Mouse (Mus musculus): ENCODE results near the gene Ift172. TPM values are rescaled to one million over a fixed set of nuclear protein-coding genes. Genes with fewer than 3 reads are reported as not detected.
A peak's percentile ranks its signal among the peaks of the same experiment; 100 is the strongest.

Ift172 gene
- total RNA-seq, 2 experiments from 2014 or later: 78.3 to 102 TPM

DNA sequence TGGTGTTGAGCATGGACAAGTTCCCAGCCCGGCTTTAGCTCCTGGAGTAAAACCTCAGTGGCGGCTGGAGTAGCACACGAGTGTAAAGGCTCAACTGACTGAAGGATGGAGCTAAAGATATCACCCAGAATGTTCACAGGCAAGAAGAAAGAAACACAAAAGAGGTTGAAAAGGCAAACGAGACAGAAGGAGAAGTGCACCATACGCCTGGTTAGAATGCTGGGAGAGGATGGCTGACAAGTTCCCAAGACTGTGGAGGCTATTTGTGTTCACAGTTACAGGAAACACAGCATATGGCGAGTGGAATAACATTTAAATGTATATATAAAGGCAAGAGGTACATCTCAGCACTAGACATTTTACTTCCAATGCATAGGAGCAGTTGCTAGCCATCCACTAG lies 17.9 kb downstream of the Ift172 start:
- intact Hi-C loops (cut with DNase I): no loop called here
- no peak for DNase-seq (ENCODE audit: low spot score in 2 of 2)

DNA sequence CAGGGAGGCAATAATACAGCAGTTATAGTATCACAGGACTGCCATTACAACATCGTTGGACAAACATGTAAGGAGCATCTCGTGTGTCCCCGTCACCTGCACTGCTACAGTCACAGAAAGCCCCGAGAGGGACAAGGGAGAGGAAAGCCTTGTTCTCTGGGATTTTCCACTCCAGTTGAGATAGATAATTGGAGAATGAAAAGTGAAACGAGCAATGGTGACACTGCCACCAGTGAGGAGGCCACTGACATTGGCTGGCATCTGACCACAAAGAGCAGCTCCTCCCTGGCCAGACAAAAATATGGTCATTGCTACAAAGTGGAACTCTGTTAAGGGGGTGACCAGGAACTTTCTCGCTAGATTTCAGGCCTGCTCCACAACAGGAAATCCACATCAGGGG lies 23.2 kb downstream of the Ift172 start:
- intact Hi-C loops (cut with DNase I): no loop called here
- no peak for DNase-seq (ENCODE audit: low spot score in 2 of 2)

DNA sequence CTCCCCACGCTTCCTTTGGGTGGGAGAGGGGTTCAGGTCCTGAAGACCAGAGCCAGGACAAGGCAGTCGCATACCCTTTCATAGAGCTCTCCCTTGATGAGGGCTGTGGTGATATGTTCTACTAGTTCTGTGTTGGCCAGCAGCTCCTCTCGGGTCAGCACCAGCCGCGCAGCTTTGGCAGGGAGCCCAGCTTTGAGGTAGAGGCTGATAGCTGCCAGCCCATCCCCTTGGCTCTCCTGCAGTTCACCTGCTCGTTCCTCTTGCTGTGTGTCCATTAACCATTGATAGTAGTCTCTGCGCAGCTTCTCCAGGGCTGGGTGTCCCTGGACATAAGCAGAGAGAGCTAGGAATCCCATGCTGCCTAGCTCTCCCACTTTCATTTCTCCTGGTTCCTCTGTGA lies 24.8 kb downstream of the Ift172 start:
- intact Hi-C loops (cut with DNase I): no loop called here
- DNase-seq (ENCODE audit: low spot score in 2 of 2): no peak

DNA sequence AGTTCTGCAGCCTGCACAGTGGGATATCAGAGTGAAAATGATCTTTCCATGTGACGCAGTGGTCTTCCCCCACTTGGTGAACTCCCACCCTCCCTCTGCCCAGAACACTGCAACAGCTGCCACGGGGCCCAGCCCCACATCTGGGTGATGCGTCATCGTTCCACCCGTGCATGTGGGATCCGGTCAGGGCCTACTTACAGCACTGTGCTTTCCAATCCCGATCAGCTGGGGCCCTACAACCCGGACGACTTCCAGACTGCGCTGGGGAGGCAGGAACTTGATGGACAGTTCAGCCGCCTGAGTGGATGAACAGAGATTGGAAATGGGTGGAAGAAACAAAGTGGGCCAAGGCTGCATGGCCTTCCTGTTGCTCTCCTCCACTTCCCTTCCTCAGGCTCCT lies 33.3 kb downstream of the Ift172 start:
- no peak for DNase-seq (ENCODE audit: low spot score in 2 of 2)
- intact Hi-C loops (cut with DNase I): no loop called here

DNA sequence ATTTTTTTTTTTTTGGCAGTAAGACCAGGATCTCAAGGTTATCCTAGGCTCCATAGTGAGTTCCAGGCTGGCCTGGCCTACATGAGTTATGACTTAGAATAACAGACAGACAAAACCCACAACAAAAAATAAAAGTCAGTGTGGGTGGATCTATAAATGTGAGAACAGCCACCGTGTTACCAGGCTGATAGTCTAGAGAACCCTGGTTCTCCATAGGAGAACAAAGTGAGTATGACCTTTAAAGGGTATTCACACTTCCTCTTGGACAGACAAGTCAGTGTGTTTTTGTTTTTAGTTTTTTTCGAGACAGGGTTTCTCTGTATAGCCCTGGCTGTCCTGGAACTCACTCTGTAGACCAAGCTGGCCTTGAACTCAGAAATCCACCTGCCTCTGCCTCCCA lies 34.9 kb downstream of the Ift172 start:
- intact Hi-C loops (cut with DNase I): no loop called here
- DNase-seq (ENCODE audit: low spot score in 2 of 2): no peak

DNA sequence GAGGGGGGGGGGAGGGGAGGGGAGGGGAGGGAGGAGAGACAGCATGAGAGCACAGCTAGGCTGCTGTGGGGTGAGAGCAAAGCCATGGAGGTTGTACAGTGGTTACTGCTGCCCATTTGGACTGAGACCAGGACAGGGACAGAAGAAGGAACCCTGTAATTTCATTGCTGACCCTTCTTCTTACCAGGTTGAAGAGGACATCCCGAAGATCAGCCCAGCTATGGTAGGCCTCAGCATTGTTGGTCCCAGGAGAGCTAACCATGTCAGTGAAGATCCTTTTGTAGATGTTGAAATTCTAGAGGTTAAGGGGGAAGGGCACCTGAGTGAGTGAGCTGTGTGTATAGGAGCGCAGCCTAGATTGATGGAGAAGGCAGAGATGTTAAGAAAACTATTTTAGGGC lies 35.5 kb downstream of the Ift172 start:
- DNase-seq (ENCODE audit: low spot score in 2 of 2): no peak
- intact Hi-C loops (cut with DNase I): no loop called here

DNA sequence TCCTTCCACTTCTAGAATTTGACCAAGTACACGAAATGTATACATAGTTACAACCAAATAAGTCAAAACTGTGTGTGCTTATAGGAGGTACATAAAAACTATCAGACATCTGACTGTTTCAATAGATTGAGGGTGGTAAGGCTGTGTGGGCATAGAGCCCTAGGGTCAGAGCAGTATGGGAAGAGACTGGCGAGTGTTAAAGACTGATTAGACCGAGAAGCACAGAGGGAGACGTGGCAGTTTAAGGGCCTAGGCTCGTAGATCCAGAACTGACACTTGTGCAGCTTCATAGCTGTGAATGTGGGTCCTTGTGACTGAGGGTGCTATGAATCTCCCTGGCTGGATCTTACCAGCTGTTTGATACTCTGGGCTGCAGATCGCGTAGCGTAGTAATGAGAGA lies 36.0 kb downstream of the Ift172 start:
- intact Hi-C loops (cut with DNase I): no loop called here
- no peak for DNase-seq (ENCODE audit: low spot score in 2 of 2)

DNA sequence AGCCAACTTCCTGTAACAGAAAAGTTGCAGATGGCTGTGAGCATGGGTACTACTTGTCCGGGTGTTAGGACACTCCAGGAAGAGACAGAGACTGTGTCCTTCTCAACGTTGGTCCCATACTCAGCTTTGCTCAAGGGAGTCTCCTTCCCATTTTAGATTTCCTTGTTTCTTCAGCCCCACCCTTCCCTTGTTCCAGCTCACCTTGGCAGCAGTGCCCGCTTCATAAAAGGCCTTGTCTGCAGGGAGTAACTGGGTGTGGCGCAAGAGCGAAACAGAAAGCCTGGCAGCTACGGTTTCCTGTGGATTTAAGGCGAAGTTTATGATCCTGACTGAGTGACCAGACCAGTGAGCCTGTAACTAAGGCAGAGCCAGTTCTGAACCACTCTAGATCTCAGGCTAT lies 36.5 kb downstream of the Ift172 start:
- DNase-seq (ENCODE audit: low spot score in 2 of 2): no peak
- intact Hi-C loops (cut with DNase I): no loop called here

DNA sequence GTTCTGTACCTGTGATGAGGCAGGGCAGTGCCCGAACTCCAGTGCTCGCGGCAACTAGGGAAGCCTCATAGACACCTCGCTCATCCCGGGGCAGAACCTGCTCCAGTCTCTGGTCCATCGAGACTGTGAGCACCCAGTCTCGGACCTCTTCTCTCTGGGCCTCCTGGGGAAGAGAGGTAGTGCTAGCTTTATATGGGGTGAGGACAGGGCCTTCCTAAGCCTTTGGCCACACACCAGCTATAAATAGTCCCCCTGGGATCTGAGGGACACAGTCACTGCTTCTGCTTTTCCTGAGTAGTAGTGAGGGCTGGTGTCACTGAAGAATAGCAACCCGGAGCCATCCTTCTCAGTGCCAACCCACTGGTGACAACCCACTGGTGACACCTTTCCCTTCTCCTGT lies 37.1 kb downstream of the Ift172 start:
- intact Hi-C loops (cut with DNase I): no loop called here
- DNase-seq (ENCODE audit: low spot score in 2 of 2): no peak

DNA sequence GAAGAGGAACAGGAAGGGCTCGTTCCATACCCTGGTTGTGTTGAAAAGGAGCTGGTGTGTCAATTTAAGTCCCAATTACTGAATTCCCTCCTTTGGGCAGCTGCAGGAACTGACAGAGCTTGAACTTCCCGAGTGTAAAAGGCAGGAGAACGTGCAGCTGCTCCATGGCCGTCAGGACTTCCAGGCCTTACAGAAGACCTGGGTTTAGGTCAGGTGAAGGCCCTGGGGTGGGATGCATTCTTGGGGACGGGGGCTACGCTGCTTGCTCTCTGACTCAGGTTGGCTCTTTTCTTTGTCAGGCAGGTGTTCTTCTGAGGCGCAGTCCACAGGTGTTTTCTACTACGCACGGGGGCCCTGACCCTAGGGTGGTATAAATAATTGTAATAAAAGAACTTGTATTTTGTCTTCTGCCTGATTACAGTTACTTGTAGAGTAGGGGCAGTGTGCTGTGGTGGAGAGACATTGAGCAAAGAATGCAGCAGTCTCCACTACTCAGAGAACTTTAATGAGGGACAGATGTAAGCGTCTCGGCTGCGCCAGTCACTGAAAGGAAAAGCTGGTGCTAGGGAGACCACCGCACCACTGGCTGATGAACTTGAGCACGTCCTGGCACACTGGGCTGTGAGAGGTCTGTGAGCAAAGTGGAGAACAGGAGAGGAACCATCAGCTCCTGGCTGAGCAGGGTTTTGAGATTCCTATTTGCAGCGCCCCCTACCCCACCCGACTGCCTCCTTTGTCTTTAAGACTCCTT lies 37.9 kb downstream of the Ift172 start:
- intact Hi-C loops (cut with DNase I): no loop called here
- DNase-seq (ENCODE audit: low spot score in 2 of 2): no peak

DNA sequence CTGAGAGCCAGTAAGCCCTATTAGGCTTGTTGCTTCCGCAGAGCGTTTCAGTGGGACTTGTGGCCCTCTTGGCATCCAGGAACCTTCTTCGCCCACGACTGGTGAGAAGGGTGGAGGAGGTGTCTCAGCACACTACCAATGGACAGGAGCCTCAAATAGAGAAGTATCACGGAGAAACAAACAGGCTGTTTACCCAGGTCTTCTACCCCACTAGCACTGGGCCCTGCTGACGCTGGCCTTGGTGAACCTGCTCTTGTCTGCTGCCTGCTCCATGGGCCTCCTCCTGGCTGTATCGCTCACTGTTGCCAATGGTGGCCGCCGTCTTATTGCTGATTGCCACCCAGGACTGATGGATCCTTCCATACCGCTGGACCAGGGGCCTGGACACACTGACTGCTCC lies 38.8 kb downstream of the Ift172 start:
- peak in 1 of 2 experiments; percentile 17 for DNase-seq (ENCODE audit: low spot score in 2 of 2)
- intact Hi-C loops (cut with DNase I): no loop called here

DNA sequence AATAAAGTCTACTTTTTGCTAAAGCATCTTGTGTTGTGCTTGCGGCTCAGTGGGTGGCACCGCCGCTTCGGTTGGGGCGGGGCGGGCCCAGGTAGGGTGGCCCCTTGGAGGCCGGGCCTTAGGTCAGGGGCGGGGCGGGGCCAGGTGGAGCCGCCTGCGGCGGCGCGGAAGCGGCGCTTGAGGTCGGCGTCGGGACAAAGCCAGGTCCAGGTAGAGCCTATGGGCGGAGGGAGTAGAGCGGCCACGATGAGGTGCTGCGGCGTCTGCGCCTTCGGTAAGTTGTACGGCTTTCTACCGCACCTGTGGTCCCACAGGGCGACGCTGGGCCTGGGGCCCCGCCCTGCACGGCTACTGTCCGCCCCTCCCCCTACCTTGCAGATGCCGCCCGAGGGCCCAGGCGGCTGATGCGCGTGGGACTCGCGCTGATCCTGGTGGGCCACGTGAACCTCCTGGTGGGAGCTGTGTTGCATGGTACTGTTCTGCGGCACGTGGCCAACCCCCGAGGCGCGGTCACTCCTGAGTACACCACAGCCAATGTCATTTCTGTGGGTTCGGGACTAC lies 39.3 kb downstream of the Ift172 start, which contains the start of gene Krtcap3:
Gene Krtcap3 (plus strand): TSS at position 151 of the 561 bp plus-strand sequence.
- DNase-seq (ENCODE audit: low spot score in 2 of 2): peak in 1 of 2 experiments; percentile 43
- intact Hi-C loops (cut with DNase I): no loop called here

DNA sequence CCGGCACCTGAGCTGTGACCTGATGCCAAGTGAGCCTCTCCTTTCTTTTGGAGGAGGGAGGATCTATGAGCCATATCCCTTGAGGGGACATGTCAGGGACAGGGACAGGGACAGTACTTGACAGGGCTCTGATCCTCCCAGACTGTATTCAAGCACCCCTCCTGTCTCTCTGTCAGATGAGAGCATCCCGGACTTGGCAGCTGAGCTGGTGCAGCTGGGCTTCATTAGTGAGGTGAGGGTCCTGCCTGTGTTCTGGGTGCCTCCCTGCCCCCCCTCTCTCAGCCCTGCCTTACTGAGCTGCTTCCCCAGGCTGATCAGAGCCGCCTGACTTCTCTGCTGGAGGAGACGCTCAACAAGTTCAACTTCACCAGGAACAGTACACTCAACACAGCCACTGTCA lies 40.2 kb downstream of the Ift172 start:
- intact Hi-C loops (cut with DNase I): no loop called here

DNA sequence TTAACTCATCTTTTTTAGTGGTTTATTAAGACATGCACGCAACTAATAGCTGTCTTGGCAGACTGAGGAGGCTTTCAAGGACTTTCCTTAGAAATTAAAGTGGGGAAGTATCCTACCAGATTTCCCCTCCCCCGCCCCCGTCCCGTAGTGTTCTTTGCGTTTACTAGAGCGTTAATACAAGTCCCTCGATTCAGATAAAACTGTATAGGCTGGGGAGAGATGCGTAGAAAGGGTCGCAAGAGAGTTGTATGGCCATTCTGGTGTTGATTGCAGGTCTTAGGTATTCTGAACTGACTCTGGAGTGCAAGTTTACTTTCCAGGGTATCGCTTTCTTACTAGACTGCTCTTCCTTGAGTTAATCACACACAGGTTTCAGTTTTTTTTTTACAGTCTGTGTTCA lies 48.7 kb downstream of the Ift172 start:
- intact Hi-C loops (cut with DNase I): no loop called here
- no peak for DNase-seq (ENCODE audit: low spot score in 2 of 2)

More for the DNA sequence above, 40.2 kb downstream of the Ift172 start:
- DNase-seq (ENCODE audit: low spot score in 2 of 2): no peak

DNA sequence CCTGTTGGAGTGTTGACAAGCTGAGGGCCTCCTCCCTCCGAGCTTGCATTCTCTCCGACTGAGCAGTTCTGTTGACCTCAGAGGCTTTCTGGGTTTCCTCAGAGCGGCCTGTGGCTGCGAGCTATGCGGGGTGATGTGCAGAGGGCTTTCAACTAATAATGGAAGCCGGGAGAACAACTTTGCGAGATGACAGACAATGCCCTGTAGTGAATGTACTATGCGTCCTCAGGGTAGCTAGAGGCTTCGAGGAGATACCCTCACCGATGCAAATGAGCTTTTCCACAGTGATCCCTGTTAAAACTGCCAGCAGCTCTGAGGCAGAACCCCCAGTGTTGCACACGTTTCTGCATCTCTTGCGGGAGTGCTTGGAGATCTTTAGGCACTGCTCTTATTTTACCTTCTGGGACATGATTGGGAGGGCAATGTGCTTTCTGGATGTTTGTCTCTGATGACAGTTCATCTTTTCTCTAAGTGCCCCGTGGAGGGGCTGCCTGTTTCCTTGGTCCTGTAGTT lies 49.3 kb downstream of the Ift172 start:
- no peak for DNase-seq (ENCODE audit: low spot score in 2 of 2)
- intact Hi-C loops (cut with DNase I): loop anchor here (2.0 kb wide), 1 partner anchor 49 kb away; the partner anchor contains the start of gene Ift172

DNA sequence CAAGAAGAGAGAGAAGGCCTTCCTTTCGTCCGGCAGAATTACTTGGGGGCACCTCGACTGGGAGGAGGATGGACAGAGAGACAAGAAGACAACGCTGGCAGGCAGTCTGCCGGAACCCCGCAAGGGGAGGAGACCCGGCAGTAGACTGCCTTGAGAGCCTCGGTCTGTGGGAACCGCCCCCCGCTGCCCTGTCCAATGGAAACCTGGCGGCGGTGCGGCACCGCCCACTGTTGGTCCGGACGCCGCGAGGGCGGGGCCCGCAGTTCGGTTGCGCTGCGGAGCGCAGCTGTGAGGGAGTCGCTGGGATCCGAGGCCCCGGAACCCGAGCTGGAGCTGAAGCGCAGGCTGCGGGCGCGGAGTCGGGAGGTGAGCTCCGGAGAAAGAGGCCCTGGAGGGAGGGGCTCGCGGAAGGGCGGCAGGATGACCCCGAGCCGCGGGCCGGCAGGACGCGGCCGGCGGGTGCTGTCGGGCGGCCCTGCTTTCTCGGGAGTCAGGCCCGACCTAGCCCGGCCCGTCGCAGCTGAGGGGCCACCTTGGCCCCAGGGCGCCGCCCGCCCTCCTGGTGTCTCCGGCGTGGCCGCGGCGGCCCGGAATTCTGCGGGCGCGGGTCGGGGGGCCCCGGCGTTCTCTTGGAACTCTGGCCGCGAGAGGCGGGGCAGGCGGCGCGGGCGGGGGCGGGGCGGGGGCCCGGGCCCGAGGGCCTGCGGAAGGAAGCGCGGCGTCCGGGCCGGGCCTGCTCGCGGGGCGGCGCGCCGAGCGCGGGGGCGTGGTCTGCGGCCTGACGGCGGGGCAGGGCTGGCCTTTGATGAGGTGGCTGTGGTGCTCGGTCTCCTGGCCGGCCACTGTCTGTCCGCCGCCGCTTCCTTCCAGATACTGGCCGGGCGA lies 50.0 kb downstream of the Ift172 start, which contains the start of the genes Nrbp1 and Gm9970:
Gene Nrbp1 (plus strand): TSS at position 228 of the 885 bp plus-strand sequence.
Gene Gm9970 (minus strand): TSS at position 596 of the 885 bp plus-strand sequence.
- peak; percentile 94 to 97 for DNase-seq (ENCODE audit: low spot score in 2 of 2)
- intact Hi-C loops (cut with DNase I): loop anchor here (1.0 to 2.0 kb wide), 2 partner anchors 21 to 50 kb away; partner anchors contain the start of genes Ift172 and Ppm1g

DNA sequence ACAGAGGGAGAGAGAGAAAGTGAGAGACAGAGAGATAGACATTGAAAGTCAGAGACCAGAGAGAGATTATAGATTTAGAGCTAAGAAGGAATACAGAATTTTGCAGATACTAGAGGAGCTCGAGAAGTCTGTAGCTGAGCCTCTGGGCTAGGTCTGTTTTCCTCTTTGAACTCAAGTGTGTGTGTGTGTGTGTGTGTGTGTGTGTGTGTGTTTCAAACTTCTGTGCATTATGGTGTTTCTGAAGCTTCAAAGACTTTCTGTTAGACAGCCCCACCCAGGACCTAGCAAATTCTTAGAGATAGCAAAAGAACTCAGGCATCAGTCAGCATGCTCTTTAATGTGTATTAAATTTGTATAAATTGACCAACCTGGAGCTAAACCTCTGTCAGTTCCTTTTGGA lies 64.3 kb downstream of the Ift172 start:
- DNase-seq (ENCODE audit: low spot score in 2 of 2): no peak
- intact Hi-C loops (cut with DNase I): no loop called here

DNA sequence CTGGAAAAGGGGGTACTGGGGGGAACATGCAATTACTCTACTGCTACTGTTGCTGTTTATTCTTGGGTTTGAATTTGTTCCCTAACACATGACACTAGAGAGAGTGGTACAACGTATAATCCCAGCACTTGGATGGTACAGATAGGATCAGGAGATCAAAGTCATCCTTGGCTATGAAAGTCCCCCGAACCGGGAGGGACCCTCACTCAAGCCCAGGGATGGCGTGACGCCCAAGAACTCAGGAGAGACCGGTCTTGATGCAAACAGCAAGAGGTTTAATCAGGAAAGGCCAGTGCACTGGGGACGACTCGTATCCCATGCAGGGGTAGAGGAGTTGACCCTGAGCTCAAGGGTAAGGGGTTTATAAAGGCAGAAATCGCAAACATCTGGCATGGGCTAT lies 68.2 kb downstream of the Ift172 start:
- intact Hi-C loops (cut with DNase I): no loop called here
- no peak for DNase-seq (ENCODE audit: low spot score in 2 of 2)

DNA sequence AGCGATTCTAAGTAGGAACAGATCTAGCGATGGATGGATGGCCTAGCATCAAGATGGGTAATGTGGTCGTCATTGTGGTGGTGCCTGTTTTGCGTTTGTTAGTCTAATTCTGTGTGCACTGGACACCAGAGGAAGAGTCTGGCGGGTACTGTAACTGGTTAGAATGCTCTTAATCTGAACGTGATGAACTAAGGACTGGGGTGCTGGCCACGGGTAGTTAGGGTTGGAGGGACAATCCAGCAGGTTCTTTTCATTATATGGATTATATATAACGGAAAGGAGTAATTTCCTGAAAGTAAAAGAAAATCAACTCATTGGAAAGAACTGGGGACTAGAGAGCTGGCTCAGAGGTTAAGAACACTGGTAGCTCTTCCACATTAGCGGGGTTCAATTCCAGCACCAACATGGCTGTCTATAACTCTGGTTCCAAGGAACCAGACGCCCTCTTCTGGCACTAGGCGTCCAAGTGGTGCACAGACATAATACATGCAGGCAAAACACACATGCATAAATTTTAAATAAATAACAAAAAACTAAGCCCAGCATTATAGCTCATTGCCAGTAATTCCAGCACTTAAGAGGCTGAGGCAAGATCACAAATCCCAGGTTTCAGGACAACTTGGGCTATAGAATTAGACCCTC lies 69.5 kb downstream of the Ift172 start:
- no peak for DNase-seq (ENCODE audit: low spot score in 2 of 2)
- intact Hi-C loops (cut with DNase I): no loop called here

Measured in left cerebral cortex, postnatal 36 days (tissue).